Mouse (Mus musculus) thymus, adult 2 months (tissue): ENCODE results near the gene Ebf3. TPM values are rescaled to one million over a fixed set of nuclear protein-coding genes. Genes with fewer than 3 reads are reported as not detected.

Source experiments
- DNase-seq: peaks from one replicate; pipeline ENCODE4 v3.0.0; 2021
- H3K27ac ChIP-seq: fragments of 200-500 bp; 2 replicates; pipeline ENCODE4 v1.5.1; 2012; ENCODE audit warnings: low read length, control low read depth; ENCODE audit not compliant: control insufficient read depth, insufficient read depth
- H3K27me3 ChIP-seq: fragments of 200-500 bp; 2 replicates; pipeline ENCODE4 v1.6.1; 2012; ENCODE audit warnings: mild to moderate bottlenecking, low read length, moderate library complexity, mixed read lengths; ENCODE audit not compliant: control insufficient read depth, insufficient read depth
- H3K36me3 ChIP-seq: fragments of 200-500 bp; 2 replicates; pipeline ENCODE4 v1.6.1; 2012; ENCODE audit warnings: mild to moderate bottlenecking, low read length, moderate library complexity; ENCODE audit not compliant: control insufficient read depth, insufficient read depth
- H3K4me1 ChIP-seq: fragments of 200-500 bp; replicated peaks from 2 replicates; pipeline ENCODE4 v1.6.1; 2012; ENCODE audit warnings: low read length; ENCODE audit not compliant: control insufficient read depth, insufficient read depth
- H3K4me3 ChIP-seq: fragments of 200-500 bp; 2 replicates; pipeline ENCODE4 v1.5.1; 2012; ENCODE audit warnings: mild to moderate bottlenecking, low read length, control low read depth, moderate library complexity; ENCODE audit not compliant: control insufficient read depth, insufficient read depth
- CTCF ChIP-seq: fragments of 200-500 bp; IDR thresholded peaks from 2 replicates; pipeline ENCODE4 v1.5.1; 2012; ENCODE audit warnings: mild to moderate bottlenecking, control low read depth, low read length, moderate library complexity, borderline replicate concordance; ENCODE audit not compliant: control insufficient read depth, poor library complexity, insufficient read depth; ENCODE audit errors: extremely low read depth
- POLR2A ChIP-seq: fragments of 200-500 bp; IDR thresholded peaks from 2 replicates; pipeline ENCODE4 v1.6.1; 2012; ENCODE audit warnings: mild to moderate bottlenecking, low read length, control low read depth, moderate library complexity; ENCODE audit not compliant: control insufficient read depth, poor library complexity, insufficient read depth; ENCODE audit errors: extremely low read depth
- WGBS: fragments of 180-500 bp; shearing (Covaris S2); methylation state at CpG from one replicate; pipeline ENCODE4 v1.1.7; 2018; 5-methylcytosine and 5-hydroxymethylcytosine counted together
- polyA plus RNA-seq: library from polyadenylated mRNA; depleted of rRNA; stranded (reverse); fragments of >200 nt; gene quantifications from 2 replicates; pipeline ENCODE4 v1.2.3, GENCODE M21; 2012

The Ebf3 gene
- polyA plus RNA-seq, 1 experiment: 2.1 TPM

GRCm38 (mm10) chr7:137289290-137289957 is 24.8 kb downstream of the Ebf3 start:
- H3K4me1 ChIP-seq: peaks cover 20% of the 10 kb centered on the region
- DNase-seq: peak; percentile 65
- WGBS: 29% methylated on average over 3 of the region's 3 CpGs
- peak overlapping the region; percentile 61; the same call in 1 of the 2 replicates for H3K27ac ChIP-seq
- no peaks in the 10 kb centered on the region for H3K27me3 ChIP-seq
- TF ChIP-seq POLR2A (no peak), CTCF (no peak)
- H3K36me3 ChIP-seq: no peaks in the 10 kb centered on the region
- no peak overlapping the region for H3K4me3 ChIP-seq

- Histone ChIP-seq H3K27ac (no peak overlapping the region), H3K36me3 (no peaks in the 10 kb centered on the region), H3K4me3 (no peak overlapping the region), H3K4me1 (no peaks in the 10 kb centered on the region), H3K27me3 (no peaks in the 10 kb centered on the region)
- TF ChIP-seq POLR2A (no peak), CTCF (no peak)
- 91% methylated on average over 7 of the region's 7 CpGs for WGBS
- DNase-seq: no peak
Measured at GRCm38 (mm10) chr7:137278171-137278570, 36.1 kb downstream of the Ebf3 start.

GRCm38 (mm10) chr7:137277713-137278112 is 36.5 kb downstream of the Ebf3 start:
- H3K36me3 ChIP-seq: no peaks in the 10 kb centered on the region
- no peak for DNase-seq
- H3K4me3 ChIP-seq: no peak overlapping the region
- H3K27me3 ChIP-seq: no peaks in the 10 kb centered on the region
- TF ChIP-seq POLR2A (no peak), CTCF (no peak)
- H3K27ac ChIP-seq: no peak overlapping the region
- H3K4me1 ChIP-seq: no peaks in the 10 kb centered on the region
- WGBS: 95% methylated on average over 5 of the region's 5 CpGs

- Histone ChIP-seq H3K27me3 (no peaks in the 10 kb centered on the region), H3K36me3 (no peaks in the 10 kb centered on the region)
- 90% methylated on average over 10 of the region's 10 CpGs for WGBS
Measured at GRCm38 (mm10) chr7:137272252-137272651, 42.0 kb downstream of the Ebf3 start.

GRCm38 (mm10) chr7:137268452-137269155 is 45.6 kb downstream of the Ebf3 start:
- TF ChIP-seq CTCF (no peak), POLR2A (no peak)
- Histone ChIP-seq H3K36me3 (no peaks in the 10 kb centered on the region), H3K27ac (no peak overlapping the region), H3K4me3 (no peak overlapping the region), H3K27me3 (no peaks in the 10 kb centered on the region), H3K4me1 (no peaks in the 10 kb centered on the region)
- no peak for DNase-seq
- 70% methylated on average over 8 of the region's 8 CpGs for WGBS

More at GRCm38 (mm10) chr7:137272252-137272651, 42.0 kb downstream of the Ebf3 start:
- Histone ChIP-seq H3K4me1 (no peaks in the 10 kb centered on the region), H3K27ac (no peak overlapping the region), H3K4me3 (no peak overlapping the region)
- DNase-seq: no peak
- TF ChIP-seq POLR2A (no peak), CTCF (no peak)

GRCm38 (mm10) chr7:137267441-137267840 is 46.8 kb downstream of the Ebf3 start:
- WGBS: 93% methylated on average over 9 of the region's 9 CpGs
- Histone ChIP-seq H3K36me3 (no peaks in the 10 kb centered on the region), H3K4me1 (no peaks in the 10 kb centered on the region), H3K27ac (no peak overlapping the region), H3K27me3 (no peaks in the 10 kb centered on the region), H3K4me3 (no peak overlapping the region)
- TF ChIP-seq CTCF (no peak), POLR2A (no peak)
- no peak for DNase-seq

GRCm38 (mm10) chr7:137266575-137266974 is 47.7 kb downstream of the Ebf3 start:
- WGBS: 56% methylated on average over 17 of the region's 17 CpGs
- no peaks in the 10 kb centered on the region for H3K27me3 ChIP-seq
- no peak for DNase-seq
- H3K36me3 ChIP-seq: no peaks in the 10 kb centered on the region
- no peak overlapping the region for H3K27ac ChIP-seq
- H3K4me3 ChIP-seq: no peak overlapping the region
- no peaks in the 10 kb centered on the region for H3K4me1 ChIP-seq
- TF ChIP-seq POLR2A: no peak
- TF ChIP-seq CTCF: no peak
